Mouse (Mus musculus): ENCODE measurements around the gene Prcd. TPM values are rescaled to one million over a fixed set of nuclear protein-coding genes. Genes with fewer than 3 reads are reported as not detected.

Gene Prcd
- polyA plus RNA-seq, 1 experiment from 2014 or later, result 1.5 TPM

DNA sequence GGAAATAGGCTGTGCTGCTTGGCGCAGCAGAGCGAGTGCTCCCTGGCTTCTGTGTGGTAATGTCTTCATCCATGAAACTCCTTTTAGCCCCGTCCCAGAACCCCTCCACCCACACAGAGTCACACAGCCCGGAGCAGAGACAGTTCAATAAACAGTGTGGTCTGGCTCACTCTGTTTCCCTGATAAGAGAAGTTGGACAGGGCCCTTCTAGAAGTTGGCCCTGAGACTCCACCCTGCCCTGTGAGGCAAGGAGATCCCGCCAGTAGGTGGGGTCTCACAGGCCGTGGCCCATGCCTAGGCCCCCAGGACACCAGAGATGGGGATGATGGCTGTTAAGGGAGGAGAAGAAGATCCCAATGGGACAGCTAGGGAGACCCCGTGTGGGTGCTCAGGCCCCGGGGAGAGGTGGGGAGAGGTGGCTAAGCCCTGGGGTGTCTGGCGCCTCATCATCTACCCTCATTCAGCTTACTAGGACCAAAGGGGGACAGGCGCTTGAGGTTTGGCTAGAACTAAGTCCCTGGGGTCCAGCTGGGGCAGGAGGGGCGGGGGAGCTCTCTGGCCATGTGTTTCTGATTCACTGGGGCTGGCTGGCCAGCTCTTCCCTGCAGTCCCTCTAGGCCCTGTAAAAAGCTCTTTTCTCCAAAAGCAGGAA lies 5.9 kb upstream of the Prcd start:
- Histone ChIP-seq H3K4me3 (ENCODE audit: low read length) (no peak overlapping the region), H3K27ac (ENCODE audit: low read length) (peak overlapping the region; percentile 92), H3K4me1 (ENCODE audit: insufficient read depth, low read length) (peaks cover 47% of the 10 kb centered on the region), H3K27me3 (ENCODE audit: insufficient read depth, low read length) (peaks cover 4% of the 10 kb centered on the region), H3K9me3 (ENCODE audit: low read length) (no peaks in the 10 kb centered on the region), H3K36me3 (ENCODE audit: insufficient read depth, low read length) (no peaks in the 10 kb centered on the region), H3K9ac (replicated peaks; ENCODE audit: low read length) (no peak overlapping the region), H3K4me2 (replicated peaks; ENCODE audit: low read depth, low read length) (no peak overlapping the region)
- 0 out of 2 replicates have a peak, but pooled peaks have one; percentile 14 for ATAC-seq (ENCODE audit: low FRiP score, low TSS enrichment)
- WGBS, result 50% methylated on average over 11 of the region's 11 CpGs

DNA sequence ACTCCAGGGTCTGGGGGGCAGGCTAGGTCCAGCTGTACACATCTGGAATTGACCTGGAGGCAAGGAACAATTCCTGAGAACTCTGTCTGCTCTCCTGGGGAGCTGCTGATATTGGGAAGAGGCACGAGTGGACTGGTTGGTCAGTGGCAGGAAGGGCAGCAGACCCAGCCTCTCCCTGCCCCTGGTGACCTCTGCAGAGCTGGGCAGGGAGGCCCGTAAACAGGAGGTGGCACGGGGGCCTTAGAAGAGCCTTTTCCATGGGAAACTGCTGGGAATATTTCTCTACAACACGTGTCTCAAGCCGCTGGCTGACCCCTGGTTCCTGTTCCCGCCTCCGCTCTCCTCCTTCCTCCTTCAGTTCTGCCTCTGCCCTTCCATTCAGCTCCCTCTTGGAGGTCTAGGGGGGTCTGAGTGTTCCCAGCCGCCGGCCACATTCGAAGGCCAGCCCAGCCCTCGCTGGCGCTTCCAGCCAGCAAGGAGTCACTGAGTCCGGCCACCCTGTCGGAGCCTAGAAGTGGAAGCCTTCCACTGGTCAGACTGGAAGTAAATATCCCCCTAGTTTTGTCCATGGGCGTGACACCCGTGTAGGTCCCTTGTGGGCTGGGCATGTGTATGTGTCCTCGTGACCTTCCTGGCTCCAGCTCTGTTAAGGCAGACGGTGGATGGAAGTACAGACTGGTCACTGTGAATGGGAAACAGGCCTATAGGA lies 5.0 kb upstream of the Prcd start:
- Histone ChIP-seq H3K4me3 (ENCODE audit: low read length) (no peak overlapping the region), H3K4me2 (replicated peaks; ENCODE audit: low read depth, low read length) (no peak overlapping the region)

DNA sequence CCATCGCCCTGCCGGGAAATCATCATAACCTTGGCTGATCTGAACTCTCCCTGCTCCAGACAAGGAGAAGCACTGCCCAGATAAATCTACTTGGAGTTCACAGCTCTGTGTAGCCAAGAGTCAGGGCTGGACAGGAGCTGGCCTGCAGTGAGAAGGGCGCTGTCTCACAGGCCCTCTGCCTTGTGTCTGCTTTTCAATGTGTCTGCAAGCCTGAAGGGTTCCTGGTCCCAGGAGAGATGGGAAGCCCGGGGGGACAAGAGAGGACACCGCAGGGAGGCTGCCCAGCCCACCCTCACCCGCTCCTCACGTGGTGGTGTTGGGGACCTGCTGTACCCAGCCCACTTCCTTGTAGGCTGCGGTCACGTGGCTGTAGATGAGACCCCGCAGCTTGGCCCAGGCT lies 4.4 kb upstream of the Prcd start:
- Histone ChIP-seq H3K36me3 (ENCODE audit: insufficient read depth, low read length) (no peaks in the 10 kb centered on the region), H3K4me1 (ENCODE audit: insufficient read depth, low read length) (peaks cover 50% of the 10 kb centered on the region), H3K4me2 (replicated peaks; ENCODE audit: low read depth, low read length) (no peak overlapping the region), H3K9me3 (ENCODE audit: low read length) (no peaks in the 10 kb centered on the region), H3K9ac (replicated peaks; ENCODE audit: low read length) (0 out of 2 replicates have a peak overlapping the region, but pooled peaks have one; percentile 4), H3K27me3 (ENCODE audit: insufficient read depth, low read length) (peaks cover 18% of the 10 kb centered on the region), H3K4me3 (ENCODE audit: low read length) (no peak overlapping the region), H3K27ac (ENCODE audit: low read length) (peak overlapping the region; percentile 92)
- no peak for ATAC-seq (ENCODE audit: low FRiP score, low TSS enrichment)
- WGBS, result 70% methylated on average over 10 of the region's 10 CpGs

More for the DNA sequence above, 5.0 kb upstream of the Prcd start:
- ATAC-seq (ENCODE audit: low FRiP score, low TSS enrichment), result peak; percentile 49
- H3K9me3 ChIP-seq (ENCODE audit: low read length), result no peaks in the 10 kb centered on the region
- H3K4me1 ChIP-seq (ENCODE audit: insufficient read depth, low read length), result peaks cover 50% of the 10 kb centered on the region
- H3K9ac ChIP-seq (replicated peaks; ENCODE audit: low read length), result 0 out of 2 replicates have a peak overlapping the region, but pooled peaks have one; percentile 4
- peak overlapping the region; percentile 92 for H3K27ac ChIP-seq (ENCODE audit: low read length)
- peaks cover 13% of the 10 kb centered on the region for H3K27me3 ChIP-seq (ENCODE audit: insufficient read depth, low read length)
- WGBS, result 44% methylated on average over 18 of the region's 18 CpGs
- H3K36me3 ChIP-seq (ENCODE audit: insufficient read depth, low read length), result no peaks in the 10 kb centered on the region

DNA sequence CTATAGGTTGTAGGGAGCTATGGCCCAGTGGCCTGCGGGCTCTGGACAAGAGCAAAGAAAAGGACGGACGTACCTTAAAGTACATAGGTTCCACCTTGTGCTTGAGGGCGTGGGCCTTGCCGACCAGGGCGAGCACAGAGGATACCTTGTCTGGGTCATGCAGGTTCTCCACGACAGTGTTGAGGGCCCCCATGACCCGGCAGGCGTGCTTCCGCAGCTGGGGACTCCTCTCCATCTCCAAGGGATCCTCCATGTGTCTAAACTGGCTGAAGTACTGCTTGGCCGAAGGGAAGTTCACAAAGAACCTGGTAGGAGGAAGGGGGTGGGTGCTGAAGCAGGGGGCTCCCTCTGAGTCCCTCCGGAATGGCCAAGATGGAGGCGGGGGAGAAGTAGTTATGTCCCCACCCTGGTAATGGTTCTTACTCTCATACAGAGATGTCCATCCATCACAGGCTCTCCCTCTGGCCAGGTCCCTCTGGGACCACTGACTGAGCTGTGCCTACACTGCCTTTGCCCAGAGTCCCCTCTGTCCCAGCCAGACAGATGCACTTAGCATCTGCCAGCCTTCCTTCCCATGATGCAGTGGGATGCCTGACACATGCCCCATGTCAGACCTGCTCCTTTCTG lies 3.5 kb upstream of the Prcd start:
- WGBS, result 92% methylated on average over 13 of the region's 13 CpGs
- no peak for ATAC-seq (ENCODE audit: low FRiP score, low TSS enrichment)
- Histone ChIP-seq H3K4me2 (replicated peaks; ENCODE audit: low read depth, low read length) (no peak overlapping the region), H3K9ac (replicated peaks; ENCODE audit: low read length) (no peak overlapping the region), H3K27me3 (ENCODE audit: insufficient read depth, low read length) (peaks cover 23% of the 10 kb centered on the region), H3K4me3 (ENCODE audit: low read length) (no peak overlapping the region), H3K9me3 (ENCODE audit: low read length) (no peaks in the 10 kb centered on the region), H3K4me1 (ENCODE audit: insufficient read depth, low read length) (peaks cover 51% of the 10 kb centered on the region), H3K27ac (ENCODE audit: low read length) (peak overlapping the region; percentile 92; the same call in 1 of the 2 replicates), H3K36me3 (ENCODE audit: insufficient read depth, low read length) (no peaks in the 10 kb centered on the region)

DNA sequence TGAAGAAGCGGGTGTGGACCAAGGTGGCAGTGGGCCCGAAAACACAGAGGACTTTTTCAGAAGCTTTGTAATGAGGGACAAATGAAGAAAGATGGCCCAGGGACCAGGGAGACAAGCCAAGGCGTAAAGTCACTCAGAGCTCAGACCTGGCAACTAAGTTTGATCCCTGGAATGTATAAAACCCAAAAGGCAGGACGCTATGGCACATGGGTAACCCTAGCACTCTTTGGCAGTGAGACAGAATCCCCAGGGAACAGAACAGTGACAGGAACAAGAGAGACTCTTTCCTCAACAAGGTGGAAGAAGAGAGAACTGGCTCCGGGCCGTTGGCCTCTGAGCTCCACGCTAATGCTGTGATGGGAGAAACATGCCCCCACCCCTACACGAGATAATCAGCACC lies 2.5 kb upstream of the Prcd start:
- Histone ChIP-seq H3K4me1 (ENCODE audit: insufficient read depth, low read length) (peaks cover 43% of the 10 kb centered on the region), H3K9me3 (ENCODE audit: low read length) (no peaks in the 10 kb centered on the region), H3K4me3 (ENCODE audit: low read length) (no peak overlapping the region), H3K27ac (ENCODE audit: low read length) (no peak overlapping the region), H3K9ac (replicated peaks; ENCODE audit: low read length) (no peak overlapping the region), H3K36me3 (ENCODE audit: insufficient read depth, low read length) (no peaks in the 10 kb centered on the region), H3K27me3 (ENCODE audit: insufficient read depth, low read length) (peaks cover 26% of the 10 kb centered on the region), H3K4me2 (replicated peaks; ENCODE audit: low read depth, low read length) (no peak overlapping the region)
- 88% methylated on average over 8 of the region's 8 CpGs for WGBS
- no peak for ATAC-seq (ENCODE audit: low FRiP score, low TSS enrichment)

DNA sequence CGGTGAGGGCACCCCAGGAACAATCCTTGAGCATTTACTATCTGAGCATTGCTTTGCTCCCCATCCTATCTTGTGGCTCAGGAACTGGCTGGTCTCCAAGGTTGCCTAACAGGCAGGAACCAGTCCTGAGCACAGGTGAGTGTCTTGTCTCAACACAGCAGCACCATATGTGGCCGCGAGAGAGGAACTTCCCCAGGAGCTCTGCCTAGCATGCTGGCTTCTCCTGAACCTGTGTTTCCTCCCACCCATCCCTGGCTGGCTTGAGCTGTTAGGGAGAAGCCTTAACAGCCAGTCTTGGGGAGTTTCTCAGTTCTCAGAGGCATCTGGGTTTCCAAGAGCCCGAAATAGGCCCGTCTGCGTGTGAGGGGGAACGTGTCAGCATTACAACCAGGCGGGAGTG lies 2.0 kb upstream of the Prcd start:
- Histone ChIP-seq H3K4me2 (replicated peaks; ENCODE audit: low read depth, low read length) (no peak overlapping the region), H3K36me3 (ENCODE audit: insufficient read depth, low read length) (no peaks in the 10 kb centered on the region), H3K27ac (ENCODE audit: low read length) (no peak overlapping the region), H3K9ac (replicated peaks; ENCODE audit: low read length) (no peak overlapping the region), H3K4me3 (ENCODE audit: low read length) (no peak overlapping the region), H3K27me3 (ENCODE audit: insufficient read depth, low read length) (peaks cover 26% of the 10 kb centered on the region), H3K9me3 (ENCODE audit: low read length) (no peaks in the 10 kb centered on the region), H3K4me1 (ENCODE audit: insufficient read depth, low read length) (peaks cover 38% of the 10 kb centered on the region)
- 82% methylated on average over 8 of the region's 8 CpGs for WGBS
- no peak for ATAC-seq (ENCODE audit: low FRiP score, low TSS enrichment)

DNA sequence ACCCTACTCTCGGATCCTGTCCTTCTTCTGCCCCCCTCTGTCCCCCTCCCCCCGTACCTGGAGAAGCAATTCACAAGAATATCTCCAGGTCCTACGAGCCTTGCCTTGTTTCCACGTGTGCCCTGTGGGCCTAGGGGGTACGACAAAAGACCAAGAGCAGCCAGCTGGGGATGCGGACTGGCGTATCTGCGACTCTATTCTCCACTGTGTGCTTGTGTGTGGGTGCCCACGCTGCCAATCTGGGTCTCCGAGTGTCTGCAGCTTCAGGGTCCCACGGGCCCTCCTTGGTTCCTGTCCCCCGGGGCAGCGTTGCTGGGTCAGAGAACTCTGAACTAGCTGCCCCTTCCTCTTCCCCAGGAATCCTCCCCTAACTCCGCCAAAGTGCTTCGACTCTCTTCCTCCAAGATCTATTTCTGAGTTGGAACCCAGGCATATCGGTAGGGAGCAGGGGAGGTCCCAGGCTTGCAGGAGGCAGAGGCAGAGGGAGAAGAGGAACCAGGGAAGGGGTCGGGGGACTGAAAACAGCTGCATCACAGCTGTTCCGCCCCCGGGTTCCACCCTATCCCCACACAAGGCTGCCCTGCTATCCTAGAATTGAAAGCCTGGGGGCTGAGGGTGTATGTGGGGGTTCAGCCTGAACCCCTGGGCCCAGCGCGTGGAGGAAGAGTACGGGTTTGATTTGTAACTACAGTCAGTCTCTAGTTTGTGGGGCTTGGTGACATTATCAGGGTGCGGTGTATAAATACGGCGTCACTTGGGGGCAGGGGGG lies 820 bp upstream of the Prcd start:
- peaks cover 26% of the 10 kb centered on the region for H3K27me3 ChIP-seq (ENCODE audit: insufficient read depth, low read length)
- no peak overlapping the region for H3K27ac ChIP-seq (ENCODE audit: low read length)
- peak overlapping the region; percentile 60 for H3K4me3 ChIP-seq (ENCODE audit: low read length)
- no peak for ATAC-seq (ENCODE audit: low FRiP score, low TSS enrichment)
- peaks cover 39% of the 10 kb centered on the region for H3K4me1 ChIP-seq (ENCODE audit: insufficient read depth, low read length)
- H3K4me2 ChIP-seq (replicated peaks; ENCODE audit: low read depth, low read length), result peak overlapping the region; percentile 98
- H3K36me3 ChIP-seq (ENCODE audit: insufficient read depth, low read length), result no peaks in the 10 kb centered on the region
- H3K9me3 ChIP-seq (ENCODE audit: low read length), result no peaks in the 10 kb centered on the region
- WGBS, result 68% methylated on average over 25 of the region's 25 CpGs
- peak overlapping the region; percentile 15 for H3K9ac ChIP-seq (replicated peaks; ENCODE audit: low read length)

DNA sequence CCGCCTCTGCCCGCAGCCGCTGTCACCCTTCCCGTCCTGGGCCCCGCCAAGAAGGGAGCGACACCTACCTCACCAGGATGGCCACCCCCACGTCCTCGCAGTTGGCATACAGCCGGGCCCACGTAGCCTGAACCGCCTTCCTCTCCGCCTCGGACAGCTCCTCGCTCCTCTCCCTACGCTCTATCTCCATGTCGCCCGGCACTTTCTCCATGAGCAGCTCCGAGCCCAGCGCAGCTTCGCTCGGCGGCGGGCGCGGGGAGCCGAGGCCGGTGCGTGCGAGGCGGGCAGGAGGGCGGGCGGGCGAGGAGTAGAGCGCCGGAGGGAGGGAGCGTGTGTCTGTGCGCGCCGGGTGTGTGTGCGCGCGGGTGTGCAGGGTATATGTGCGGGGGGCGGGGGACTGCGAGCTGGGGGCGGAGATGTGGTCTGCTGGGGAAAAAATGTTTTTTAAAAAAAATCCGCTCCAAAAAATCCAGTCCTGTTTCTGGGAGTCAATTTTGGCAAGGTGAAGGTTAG lies 431 bp downstream of the Prcd start:
- no peak for ATAC-seq (ENCODE audit: low FRiP score, low TSS enrichment)
- under 1% methylated on average over 47 of the region's 47 CpGs for WGBS
- H3K27ac ChIP-seq (ENCODE audit: low read length), result no peak overlapping the region
- H3K36me3 ChIP-seq (ENCODE audit: insufficient read depth, low read length), result no peaks in the 10 kb centered on the region
- H3K4me1 ChIP-seq (ENCODE audit: insufficient read depth, low read length), result peaks cover 34% of the 10 kb centered on the region
- peaks cover 26% of the 10 kb centered on the region for H3K27me3 ChIP-seq (ENCODE audit: insufficient read depth, low read length)
- no peaks in the 10 kb centered on the region for H3K9me3 ChIP-seq (ENCODE audit: low read length)
- H3K4me2 ChIP-seq (replicated peaks; ENCODE audit: low read depth, low read length), result peak overlapping the region; percentile 98
- H3K9ac ChIP-seq (replicated peaks; ENCODE audit: low read length), result peak overlapping the region; percentile 68
- peak overlapping the region; percentile 60 for H3K4me3 ChIP-seq (ENCODE audit: low read length)

DNA sequence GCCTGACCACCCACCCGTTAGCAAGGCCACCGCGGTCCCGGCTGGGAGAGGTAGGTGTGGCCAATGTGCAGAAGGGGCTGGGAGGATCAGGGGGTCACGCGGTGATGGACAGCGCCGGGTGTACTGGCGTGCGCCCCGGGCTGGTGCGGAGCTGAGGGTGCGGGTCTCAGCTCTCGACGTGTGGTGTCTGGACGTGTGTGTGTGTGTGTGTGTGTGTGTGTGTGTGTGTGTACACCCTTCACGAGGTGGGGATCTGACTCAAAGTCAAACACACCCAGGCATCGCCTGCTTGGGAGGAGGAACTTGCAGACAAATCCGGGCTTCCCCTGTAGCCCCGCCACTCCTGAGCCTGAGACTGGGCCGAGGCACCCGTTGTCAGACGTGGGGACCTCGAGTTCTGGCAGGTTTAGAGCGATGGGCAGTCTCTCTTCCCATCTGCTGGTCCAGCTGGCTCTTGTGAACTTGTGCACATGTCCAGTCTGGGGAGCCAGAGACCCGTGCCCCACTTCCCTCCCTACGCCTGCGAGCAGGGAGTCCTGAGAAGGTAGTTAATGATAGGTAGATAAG lies 1.0 kb downstream of the Prcd start, which contains the start of gene Cygb:
TSS of gene Cygb (minus strand) at position 59 of the 567 bp plus-strand sequence.
- H3K4me2 ChIP-seq (replicated peaks; ENCODE audit: low read depth, low read length), result peak within 1 kb of the TSS; percentile 98
- 6% methylated on average over 28 of the region's 28 CpGs for WGBS
- H3K27me3 ChIP-seq (ENCODE audit: insufficient read depth, low read length), result peaks cover 26% of the 10 kb centered on the region
- H3K4me1 ChIP-seq (ENCODE audit: insufficient read depth, low read length), result peaks cover 29% of the 10 kb centered on the region
- H3K36me3 ChIP-seq (ENCODE audit: insufficient read depth, low read length), result no peaks in the 10 kb centered on the region
- peak within 1 kb of the TSS; percentile 60 for H3K4me3 ChIP-seq (ENCODE audit: low read length)
- ATAC-seq (ENCODE audit: low FRiP score, low TSS enrichment), result no peak
- no peaks in the 10 kb centered on the region for H3K9me3 ChIP-seq (ENCODE audit: low read length)
- H3K9ac ChIP-seq (replicated peaks; ENCODE audit: low read length), result peak within 1 kb of the TSS; percentile 68
- H3K27ac ChIP-seq (ENCODE audit: low read length), result no peak within 1 kb of the TSS
